Mouse (Mus musculus) embryonic stem cell, embryonic (primary cell): ENCODE data around the gene Heatr5a.

Experiments used
- CTCF ChIA-PET, 4 experiments: fragments of 300-600 bp in 2 of 4; fragments of 350-600 bp in 2 of 4; sonication (Branson Sonifier 250); formaldehyde crosslinking; loops; one replicate each; lab custom pipeline; 2022; ENCODE audit warnings: inconsistent platforms in 2 of 4; lab: Charles Lee
- POLR2A ChIA-PET, 4 experiments: fragments of 300-600 bp in 2 of 4; fragments of 350-600 bp in 2 of 4; sonication (Branson Sonifier 250); formaldehyde crosslinking; loops; one replicate each; lab custom pipeline; 2022; ENCODE audit warnings: antibody characterized with exemption in 4 of 4, inconsistent platforms in 1 of 4; lab: Charles Lee

Gene Heatr5a

GRCm38 (mm10) chr12:51985826-51986225 lies 14.7 kb upstream of the Heatr5a start:
- POLR2A ChIA-PET: interaction anchor here in 3 of 4 experiments (0.8 to 7.2 kb wide), 9 partner anchors 9 to 21 kb away, joined by 3 to 29 read pairs (median 3); partner anchors contain the start of genes Heatr5a (in 3 of the 3) and Dtd2 (in 1 of the 3)

GRCm38 (mm10) chr12:51985163-51985748 lies 14.1 kb upstream of the Heatr5a start:
- ChIA-PET POLR2A (interaction anchor here in 3 of 4 experiments (0.8 to 4.3 kb wide), 9 partner anchors 9 to 20 kb away, joined by 3 to 24 read pairs (median 3); partner anchors contain the start of gene Heatr5a (in 3 of the 3)), CTCF (interaction anchor here in 2 of 4 experiments (0.6 kb wide), 2 partner anchors 9 to 15 kb away, joined by 3 read pairs; no protein-coding TSS in a partner anchor)

More at GRCm38 (mm10) chr12:51985826-51986225, 14.7 kb upstream of the Heatr5a start:
- CTCF ChIA-PET: interaction anchor here in 3 of 4 experiments (0.6 to 1.0 kb wide), 3 partner anchors 15 to 652 kb away, joined by 3 read pairs; no protein-coding TSS in a partner anchor

- ChIA-PET POLR2A (interaction anchor here in 1 of 4 experiments (0.9 to 4.3 kb wide), 3 partner anchors 12 to 30 kb away, joined by 3 to 24 read pairs (median 3); partner anchors contain the start of gene Heatr5a), CTCF (interaction anchor here in 1 of 4 experiments (1.1 kb wide), 1 partner anchor 18 kb away, joined by 4 read pairs; no protein-coding TSS in a partner anchor)
These were observed 12.5 kb upstream of the Heatr5a start for GRCm38 (mm10) chr12:51983625-51984024.

- ChIA-PET POLR2A (interaction anchor here in 2 of 4 experiments (0.6 to 6.7 kb wide), 7 partner anchors 9 to 191 kb away, joined by 3 to 42 read pairs (median 6); partner anchors contain the start of gene Dtd2 (in 2 of the 2)), CTCF (interaction anchor here in 1 of 4 experiments (0.7 kb wide), 1 partner anchor 898 kb away, joined by 4 read pairs; no protein-coding TSS in a partner anchor)
These were observed 5.4 kb upstream of the Heatr5a start for GRCm38 (mm10) chr12:51976531-51976930.

GRCm38 (mm10) chr12:51974381-51974780 lies 3.3 kb upstream of the Heatr5a start:
- ChIA-PET CTCF (interaction anchor here in 2 of 4 experiments (0.6 to 1.0 kb wide), 2 partner anchors 27 to 107 kb away, joined by 3 read pairs; no protein-coding TSS in a partner anchor), POLR2A (interaction anchor here in 2 of 4 experiments (0.6 to 6.7 kb wide), 7 partner anchors 8 to 490 kb away, joined by 4 to 42 read pairs (median 5); partner anchors contain the start of gene Dtd2 (in 2 of the 2))

GRCm38 (mm10) chr12:51972269-51973065 lies 1.3 kb upstream of the Heatr5a start:
- CTCF ChIA-PET: interaction anchor here in 2 of 4 experiments (0.7 to 1.3 kb wide), 4 partner anchors 17 to 29 kb away, joined by 3 to 4 read pairs (median 4); no protein-coding TSS in a partner anchor
- POLR2A ChIA-PET: interaction anchor here in 2 of 4 experiments (0.9 to 6.7 kb wide), 22 partner anchors 9 to 863 kb away, joined by 3 to 42 read pairs (median 6); partner anchors contain the start of genes Dtd2 (in 2 of the 2), Hectd1 (in 1 of the 2) and Nubpl (in 1 of the 2)

GRCm38 (mm10) chr12:51970352-51971069 lies 610 bp downstream of the Heatr5a start:
- ChIA-PET POLR2A (interaction anchor here (0.6 to 6.7 kb wide), 48 partner anchors 8 to 703 kb away, joined by 3 to 42 read pairs (median 4); partner anchors contain the start of genes Dtd2 (in 4 of the 4), Hectd1 (in 2 of the 4), Strn3 (in 2 of the 4) and Ap4s1 (in 1 of the 4)), CTCF (interaction anchor here (0.5 to 1.6 kb wide), 12 partner anchors 9 to 1677 kb away, joined by 3 to 15 read pairs (median 4); partner anchors contain the start of genes Dtd2 (in 2 of the 4) and Strn3 (in 1 of the 4))

GRCm38 (mm10) chr12:51969876-51970275 lies 1.2 kb downstream of the Heatr5a start:
- ChIA-PET POLR2A (interaction anchor here in 3 of 4 experiments (0.6 to 6.7 kb wide), 8 partner anchors 25 to 421 kb away, joined by 3 to 42 read pairs (median 5); partner anchors contain the start of gene Dtd2 (in 2 of the 3)), CTCF (interaction anchor here in 1 of 4 experiments (0.7 to 1.6 kb wide), 2 partner anchors 9 to 925 kb away, joined by 3 to 4 read pairs; no protein-coding TSS in a partner anchor)

- POLR2A ChIA-PET: interaction anchor here in 1 of 4 experiments (2.3 to 5.6 kb wide), 2 partner anchors 10 to 37 kb away, joined by 7 to 39 read pairs; partner anchors contain the start of gene Dtd2
- CTCF ChIA-PET: no interaction called here
These were observed 2.0 kb downstream of the Heatr5a start for GRCm38 (mm10) chr12:51969092-51969491.

GRCm38 (mm10) chr12:51967915-51968595 lies 3.1 kb downstream of the Heatr5a start:
- ChIA-PET CTCF (interaction anchor here in 2 of 4 experiments (0.6 kb wide), 2 partner anchors 307 to 1267 kb away, joined by 3 read pairs; no protein-coding TSS in a partner anchor), POLR2A (interaction anchor here in 2 of 4 experiments (0.9 to 5.6 kb wide), 5 partner anchors 9 to 38 kb away, joined by 3 to 39 read pairs (median 4); partner anchors contain the start of gene Dtd2 (in 1 of the 2))

GRCm38 (mm10) chr12:51957626-51958025 lies 13.5 kb downstream of the Heatr5a start:
- CTCF ChIA-PET: no interaction called here
- POLR2A ChIA-PET: no interaction called here

- POLR2A ChIA-PET: interaction anchor here in 1 of 4 experiments (0.5 to 2.4 kb wide), 4 partner anchors 11 to 54 kb away, joined by 3 to 8 read pairs (median 4); partner anchors contain the start of gene Dtd2
- CTCF ChIA-PET: no interaction called here
These were observed 18.8 kb downstream of the Heatr5a start for GRCm38 (mm10) chr12:51952309-51952708.

GRCm38 (mm10) chr12:51947498-51947945 lies 23.6 kb downstream of the Heatr5a start:
- CTCF ChIA-PET: no interaction called here
- POLR2A ChIA-PET: no interaction called here

- CTCF ChIA-PET: interaction anchor here in 2 of 4 experiments (0.6 to 0.7 kb wide), 2 partner anchors 146 to 247 kb away, joined by 3 to 9 read pairs; no protein-coding TSS in a partner anchor
- POLR2A ChIA-PET: interaction anchor here in 2 of 4 experiments (0.6 to 1.5 kb wide), 6 partner anchors 14 to 278 kb away, joined by 3 to 4 read pairs (median 3); partner anchors contain the start of genes Dtd2 (in 1 of the 2) and Heatr5a (in 1 of the 2)
These were observed 25.8 kb downstream of the Heatr5a start for GRCm38 (mm10) chr12:51945331-51945730.

GRCm38 (mm10) chr12:51939848-51940247 lies 31.3 kb downstream of the Heatr5a start:
- POLR2A ChIA-PET: interaction anchor here in 1 of 4 experiments (0.6 to 1.1 kb wide), 2 partner anchors 25 to 95 kb away, joined by 3 to 5 read pairs; no protein-coding TSS in a partner anchor
- CTCF ChIA-PET: interaction anchor here in 1 of 4 experiments (0.6 kb wide), 1 partner anchor 31 kb away, joined by 3 read pairs; the partner anchor contains the start of gene Heatr5a

GRCm38 (mm10) chr12:51937938-51938337 lies 33.2 kb downstream of the Heatr5a start:
- POLR2A ChIA-PET: interaction anchor here in 1 of 4 experiments (0.8 to 1.5 kb wide), 2 partner anchors 32 to 33 kb away, joined by 3 to 5 read pairs; partner anchors contain the start of gene Heatr5a
- CTCF ChIA-PET: no interaction called here
